Mouse (Mus musculus) layer of hippocampus, adult 8-10 months (tissue): Measurements from ENCODE around the gene Anks3. TPM values are rescaled to one million over a fixed set of nuclear protein-coding genes. Genes with fewer than 3 reads are reported as not detected.

Source experiments
- DNase-seq, 2 experiments: peaks; one replicate each; pipeline ENCODE4 v3.0.0; 2022; ENCODE audit warnings: low spot score in 2 of 2
- total RNA-seq, 4 experiments: library from RNA; stranded (reverse); gene quantifications; 2 replicates each; pipeline ENCODE4 v1.2.4; 2022

Gene Anks3
- total RNA-seq, 4 experiments from 2014 or later: 67.3 to 90.8 (median 81.5) TPM

DNA sequence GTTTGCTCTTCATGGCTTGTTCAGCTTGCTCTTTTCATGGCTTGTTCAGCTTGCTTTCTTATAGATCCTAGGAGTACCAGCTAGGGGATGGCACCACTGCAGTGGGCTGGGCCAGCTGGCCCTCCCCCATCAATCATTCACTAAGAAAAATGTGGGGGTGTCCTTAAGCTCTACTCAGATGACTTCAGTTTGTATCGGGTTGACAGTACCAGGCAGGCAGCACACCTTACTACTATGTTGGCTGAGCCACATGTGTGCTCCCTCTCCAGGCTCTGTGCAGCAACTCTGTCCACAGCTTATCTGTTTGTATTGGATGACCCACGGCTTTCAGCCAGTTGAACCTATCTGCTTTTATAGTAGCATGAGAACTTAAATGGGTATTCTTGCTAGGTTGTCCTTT lies 35.5 kb downstream of the Anks3 start:
- no peak for DNase-seq

DNA sequence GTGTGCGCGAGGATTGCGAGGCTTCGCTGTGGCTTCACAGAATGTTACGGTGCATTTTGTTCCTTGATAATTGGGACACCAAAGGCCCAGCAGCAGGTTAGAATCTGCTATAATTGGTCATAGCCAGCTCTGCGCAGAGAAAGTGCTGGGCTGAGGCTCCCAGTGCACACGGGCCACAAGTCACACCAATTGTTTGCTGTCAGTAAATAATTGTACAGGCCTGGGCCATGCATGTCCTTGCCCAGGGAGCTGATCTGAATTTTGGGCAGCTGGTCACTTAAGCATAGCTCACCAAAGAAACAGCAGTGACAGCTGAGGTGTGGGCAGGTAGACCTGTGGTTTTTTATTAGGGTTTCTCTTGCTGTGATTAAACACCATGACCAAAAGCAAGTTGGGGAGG lies 36.0 kb downstream of the Anks3 start:
- no peak for DNase-seq

DNA sequence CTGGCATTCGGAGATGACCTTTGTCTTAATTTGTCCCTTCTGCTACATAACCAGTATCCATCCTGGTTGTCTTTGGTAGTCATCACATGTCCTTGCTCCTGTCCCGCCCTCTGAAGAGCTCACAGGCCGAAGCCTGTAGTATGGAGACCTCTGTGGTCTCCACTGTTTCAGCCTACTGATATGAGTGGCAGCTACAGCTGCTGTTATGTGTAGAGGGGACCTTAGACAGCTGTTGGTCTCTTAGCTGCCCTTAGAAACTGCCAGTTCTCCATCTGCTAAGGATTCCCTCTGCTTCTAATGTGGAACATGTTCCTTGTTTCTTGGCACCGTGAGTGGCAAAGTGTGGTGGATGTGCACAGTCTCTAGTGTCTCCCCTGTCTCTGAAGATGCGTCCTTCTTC lies 40.0 kb downstream of the Anks3 start:
- no peak for DNase-seq

DNA sequence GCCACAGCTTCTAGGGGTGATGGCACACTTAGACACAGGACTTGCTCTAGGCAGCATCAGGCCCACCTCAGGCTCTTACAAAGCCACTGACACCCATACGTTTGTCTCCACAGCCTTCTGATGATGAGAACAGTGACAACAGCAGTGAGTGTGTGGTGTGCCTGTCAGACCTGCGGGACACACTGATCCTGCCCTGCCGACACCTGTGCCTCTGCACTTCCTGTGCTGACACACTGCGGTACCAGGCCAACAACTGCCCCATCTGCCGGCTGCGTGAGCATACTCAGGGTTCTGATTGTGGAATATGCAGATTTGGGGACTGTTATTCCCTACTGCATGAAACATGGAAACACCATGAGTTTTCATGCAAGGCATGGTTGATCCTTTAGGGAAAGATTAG lies 41.5 kb downstream of the Anks3 start:
- DNase-seq: no peak

DNA sequence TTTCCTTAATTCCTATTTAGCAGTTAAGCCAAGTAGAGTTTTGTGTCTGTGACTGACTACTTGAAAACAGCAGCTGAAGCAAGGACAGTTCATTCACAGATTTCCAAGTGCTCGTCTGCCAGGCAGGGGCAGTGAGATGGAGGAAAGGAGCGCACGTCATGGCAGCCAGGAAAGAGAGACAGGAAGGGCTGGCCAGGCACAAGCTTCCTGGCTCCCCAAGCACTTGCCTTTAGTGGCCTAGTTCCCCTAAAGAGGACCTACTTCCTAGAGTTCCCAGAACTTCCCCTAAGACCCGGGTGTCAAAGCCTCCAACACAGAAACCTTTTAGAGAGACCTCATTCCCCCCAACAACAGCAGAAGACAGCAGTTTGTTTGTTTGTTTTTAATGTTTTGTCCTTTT lies 43.4 kb downstream of the Anks3 start:
- DNase-seq: no peak

DNA sequence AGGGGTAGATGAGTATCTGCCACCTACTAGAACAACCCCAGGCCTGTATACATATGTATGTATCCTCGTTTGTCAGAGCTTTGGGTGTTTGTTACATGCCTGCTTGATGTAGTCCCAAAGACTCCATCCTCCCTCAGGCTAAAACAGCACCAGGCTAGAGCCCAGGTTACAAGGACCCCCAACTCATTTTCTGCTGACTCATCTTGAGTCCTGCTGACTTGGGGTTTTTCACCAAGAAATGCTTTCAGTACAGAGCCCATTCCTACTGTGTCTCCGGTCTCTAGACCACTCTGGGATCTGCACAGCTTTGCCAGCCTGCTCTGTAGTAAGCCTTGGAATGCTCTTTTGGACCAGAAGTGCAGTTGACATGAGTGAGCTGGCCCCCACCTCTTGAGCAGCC lies 47.4 kb downstream of the Anks3 start:
- DNase-seq: no peak

DNA sequence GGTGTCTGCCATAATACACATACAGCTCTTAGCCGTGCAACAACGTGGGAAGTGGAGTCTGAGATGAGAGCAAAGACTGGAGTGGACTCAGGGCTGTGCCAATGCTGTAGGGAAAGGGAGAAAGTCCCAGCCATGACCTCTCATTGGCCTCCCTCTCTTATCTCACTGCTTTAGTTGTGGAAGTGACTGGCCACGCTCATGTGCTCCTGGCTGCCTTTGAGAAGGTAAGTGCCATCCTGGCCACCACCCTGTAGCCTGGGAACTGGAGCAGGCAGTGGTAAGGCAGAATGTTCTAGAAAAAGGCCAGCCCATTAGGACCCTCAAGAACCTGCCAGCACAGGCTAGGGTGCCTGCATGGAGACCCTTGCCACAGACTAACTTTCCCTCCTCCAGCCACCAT lies 48.1 kb downstream of the Anks3 start:
- DNase-seq: no peak

DNA sequence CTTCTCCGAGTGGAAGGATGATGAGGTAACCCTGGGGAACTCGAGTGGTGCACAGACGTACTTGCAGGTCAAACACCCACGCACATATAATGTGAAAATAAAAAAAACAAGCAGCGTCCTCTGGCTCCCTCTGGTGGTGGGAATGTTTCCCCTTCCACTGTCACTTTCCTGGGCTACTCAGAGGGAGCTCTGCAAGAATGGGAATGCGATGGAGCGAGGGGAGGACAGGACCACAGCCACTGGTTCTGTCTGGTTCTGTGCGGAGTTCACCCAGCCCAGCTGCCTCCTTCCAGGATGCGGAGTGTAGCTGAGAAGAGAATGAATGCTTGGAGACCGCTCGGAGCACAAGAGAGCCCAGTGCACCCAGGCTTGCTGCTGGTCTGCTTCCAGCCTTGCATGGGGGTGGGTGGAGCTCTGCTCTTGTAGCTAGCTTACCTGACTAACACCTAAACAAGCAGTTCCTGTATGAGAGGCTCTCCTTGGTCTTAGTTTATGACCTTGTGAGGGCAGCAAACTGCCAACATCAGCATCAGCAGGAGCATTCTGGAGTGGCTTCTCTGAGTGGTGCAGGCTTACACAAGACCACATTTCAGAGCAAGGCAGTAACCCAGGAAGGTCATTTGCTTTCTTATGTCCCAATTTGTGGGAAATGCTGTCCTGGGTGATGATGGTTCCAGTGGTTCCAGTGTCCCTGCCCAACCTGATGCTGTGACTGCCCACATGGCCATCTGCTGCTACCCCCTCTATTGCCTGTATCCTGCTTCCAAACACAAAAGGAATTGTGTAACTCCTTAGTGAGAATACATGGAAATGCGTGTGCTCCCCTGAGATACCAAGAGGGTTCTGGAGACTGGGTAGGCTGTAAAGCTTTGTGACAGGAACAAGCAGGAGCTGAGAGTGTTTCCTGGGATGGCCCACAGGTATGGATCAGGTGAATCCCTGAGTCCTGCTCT lies 49.9 kb downstream of the Anks3 start:
- peak; percentile 82 to 90 for DNase-seq

DNA sequence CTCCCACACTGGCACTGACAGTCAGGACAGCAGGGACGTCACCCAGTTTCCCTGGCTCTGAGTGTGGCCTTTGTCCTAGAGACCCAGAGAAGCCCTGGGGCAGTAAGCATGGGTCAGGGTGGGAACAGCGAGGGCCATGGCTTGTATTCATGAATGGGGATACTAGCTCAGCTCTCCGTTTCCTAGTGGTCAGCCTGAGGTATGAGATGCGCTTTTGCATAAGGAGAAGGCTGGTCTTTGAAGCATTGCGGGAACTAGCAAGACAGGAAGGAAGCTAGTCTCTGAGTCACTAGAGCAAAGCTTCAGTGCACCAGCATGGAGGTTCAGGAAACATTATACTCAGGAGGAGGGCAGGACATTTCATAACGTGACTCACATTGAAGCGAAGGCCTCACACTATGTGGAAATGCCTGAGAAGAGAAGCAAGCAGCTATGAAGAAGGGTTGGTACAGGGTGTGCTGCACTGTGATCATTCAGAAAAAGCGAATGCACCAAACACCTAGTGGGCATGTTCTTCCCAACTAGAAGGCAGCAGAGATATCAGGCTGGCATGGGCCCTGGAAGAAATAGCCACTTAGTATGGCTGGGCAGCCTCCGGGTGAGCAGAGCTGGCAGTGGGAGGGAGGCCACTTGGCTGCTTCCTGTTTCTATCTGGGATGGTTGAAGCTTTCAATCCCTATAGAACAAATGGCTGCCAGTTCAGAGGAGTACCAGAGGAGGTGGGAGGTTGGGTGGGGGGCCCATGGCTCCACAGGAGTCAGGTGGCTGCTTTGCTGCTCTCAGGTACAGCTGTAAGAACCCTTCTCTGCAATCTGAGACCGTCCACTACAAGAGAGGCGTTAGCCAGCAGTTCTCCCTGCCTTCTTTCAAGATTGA lies 50.9 kb downstream of the Anks3 start:
- DNase-seq: no peak

DNA sequence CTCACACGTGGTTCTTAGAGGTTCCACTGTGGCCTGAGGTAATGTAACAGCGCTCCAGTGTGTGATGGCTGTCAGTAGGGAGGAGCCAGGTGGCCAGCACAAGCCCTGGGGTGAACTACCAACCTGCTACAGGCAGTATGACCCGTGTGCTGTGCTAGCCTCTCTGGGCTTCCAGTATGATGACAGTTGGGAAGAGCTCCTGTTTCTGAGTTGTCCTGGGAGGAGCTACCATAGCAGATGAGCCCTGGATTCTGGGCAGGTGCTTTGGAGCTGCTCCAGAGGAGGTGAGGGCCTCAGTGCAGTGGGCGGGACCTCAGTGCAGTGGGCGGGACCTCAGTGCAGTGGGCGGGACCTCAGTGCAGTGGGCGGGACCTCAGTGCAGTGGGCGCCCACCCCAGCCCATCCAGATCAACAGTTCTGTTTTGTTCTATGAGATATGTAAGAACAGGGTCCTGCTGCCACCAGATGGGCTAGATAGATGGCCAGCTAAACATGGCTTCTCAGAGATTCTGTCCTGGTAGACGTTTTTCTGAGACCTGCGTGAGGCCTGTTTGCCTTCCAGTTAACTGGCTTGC lies 51.8 kb downstream of the Anks3 start:
- no peak for DNase-seq

DNA sequence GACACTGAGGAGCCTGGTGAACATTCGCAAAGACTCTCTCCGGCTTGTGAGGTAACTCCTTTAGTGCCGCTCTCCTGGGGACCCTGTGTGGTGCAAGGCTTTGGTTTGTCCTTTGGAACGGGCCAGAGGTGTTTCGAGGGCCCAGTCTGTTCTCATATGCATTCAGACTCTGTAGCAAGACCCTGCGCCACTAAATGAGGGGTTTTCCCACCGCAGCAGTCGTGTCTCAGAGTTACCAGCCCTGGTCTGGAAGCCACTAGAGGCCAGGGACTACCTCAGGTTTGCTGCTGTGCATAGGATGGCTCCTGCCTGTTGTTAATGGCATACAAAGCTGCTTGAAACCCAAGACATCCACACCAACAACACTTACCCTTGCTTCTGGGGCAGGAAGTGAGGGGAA lies 53.2 kb downstream of the Anks3 start:
- DNase-seq: no peak

DNA sequence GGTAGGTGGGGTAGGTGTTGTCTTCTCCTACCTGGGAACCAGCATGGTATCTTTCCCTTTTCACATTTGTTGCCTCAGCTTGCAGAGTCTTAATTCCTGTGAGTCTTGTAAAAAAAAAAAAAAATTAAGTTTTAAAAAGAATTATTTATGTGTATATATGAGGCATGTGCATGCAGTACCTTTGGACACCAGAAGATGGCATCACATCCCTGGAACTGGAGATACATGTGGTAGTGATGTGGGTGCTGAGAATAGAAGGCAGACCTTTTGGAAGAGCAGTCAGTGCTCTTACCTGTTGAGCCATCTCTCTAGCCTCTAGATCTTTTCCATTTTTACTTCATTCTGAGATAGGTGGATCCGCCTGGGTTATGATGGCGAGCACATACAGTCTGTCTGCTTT lies 54.3 kb downstream of the Anks3 start:
- DNase-seq: no peak

DNA sequence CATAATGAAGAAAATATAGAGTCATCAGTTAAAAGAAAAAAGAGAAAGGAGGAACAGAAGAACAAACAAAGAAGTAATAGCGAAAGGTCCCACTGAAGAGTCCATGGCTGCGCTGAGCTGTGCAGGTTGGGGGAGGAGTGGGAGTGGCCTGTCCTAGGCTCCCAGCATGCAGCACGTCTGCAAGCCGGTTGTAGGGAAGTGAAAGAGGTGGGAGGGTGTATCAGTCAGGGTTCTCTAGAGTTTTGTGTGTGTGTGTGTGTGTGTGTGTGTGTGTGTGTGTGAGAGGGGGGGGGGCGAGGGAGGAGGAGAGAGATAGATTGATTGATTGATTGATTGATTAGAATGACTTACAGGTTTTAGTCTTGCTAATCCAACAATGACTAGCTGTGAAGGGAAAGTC lies 56.0 kb downstream of the Anks3 start:
- no peak for DNase-seq

DNA sequence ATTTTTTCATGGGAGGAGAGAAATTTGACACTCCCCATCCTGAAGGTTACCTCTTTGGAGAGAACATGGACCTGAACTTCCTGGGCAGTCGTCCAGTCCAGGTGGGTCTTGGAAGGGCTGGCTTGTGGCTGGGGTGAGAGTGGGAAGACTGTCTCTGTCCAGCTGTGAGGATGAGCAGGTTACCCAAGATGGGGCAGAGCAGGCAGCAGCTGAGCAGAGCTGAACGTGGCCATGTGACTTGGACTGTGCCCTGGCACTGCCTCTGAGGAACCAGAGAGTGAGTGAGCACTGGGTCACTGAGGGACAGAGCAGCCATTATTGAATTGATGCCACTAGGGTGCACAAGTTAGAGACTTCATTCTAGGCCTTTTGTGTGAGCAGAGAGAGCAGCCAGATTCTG lies 56.6 kb downstream of the Anks3 start:
- DNase-seq: no peak

DNA sequence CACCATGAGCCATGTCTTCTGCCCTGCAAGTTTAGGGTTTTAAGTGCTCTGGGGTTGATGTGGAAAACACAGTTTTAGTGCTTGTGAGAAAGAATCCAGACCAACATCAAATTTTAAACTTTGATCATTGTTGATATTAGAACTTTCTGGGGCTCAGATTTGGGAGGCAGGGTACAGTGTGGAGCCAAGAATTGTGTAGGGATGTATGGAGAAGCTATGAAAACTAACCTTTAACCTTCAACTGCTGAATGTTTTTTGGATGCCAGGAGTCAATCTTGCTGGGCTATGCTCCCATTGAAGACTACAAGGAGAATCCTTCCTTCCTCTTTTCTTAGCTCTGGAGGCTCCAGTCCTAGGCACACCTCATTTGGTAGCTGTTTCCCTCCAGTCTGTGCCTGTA lies 57.4 kb downstream of the Anks3 start:
- DNase-seq: no peak

DNA sequence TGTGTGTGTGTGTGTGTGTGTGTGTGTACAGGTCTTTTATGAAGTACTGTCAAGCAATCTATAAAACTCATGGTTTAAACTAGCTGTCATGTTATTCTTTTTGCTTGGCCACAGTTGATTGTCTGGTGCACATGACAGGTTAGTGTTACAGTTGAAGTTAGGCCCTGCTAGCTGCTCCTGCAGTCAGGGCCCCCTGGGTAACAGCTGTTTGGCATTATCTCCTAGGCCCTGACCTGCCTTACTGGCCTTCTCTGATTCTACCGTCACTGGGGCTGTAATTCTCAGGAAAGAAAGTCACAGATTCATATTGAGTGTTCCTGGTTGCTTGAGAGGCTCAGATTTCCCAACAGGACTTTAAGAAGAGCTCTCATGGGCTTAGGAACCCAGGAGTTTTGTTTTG lies 58.4 kb downstream of the Anks3 start:
- DNase-seq: no peak

DNA sequence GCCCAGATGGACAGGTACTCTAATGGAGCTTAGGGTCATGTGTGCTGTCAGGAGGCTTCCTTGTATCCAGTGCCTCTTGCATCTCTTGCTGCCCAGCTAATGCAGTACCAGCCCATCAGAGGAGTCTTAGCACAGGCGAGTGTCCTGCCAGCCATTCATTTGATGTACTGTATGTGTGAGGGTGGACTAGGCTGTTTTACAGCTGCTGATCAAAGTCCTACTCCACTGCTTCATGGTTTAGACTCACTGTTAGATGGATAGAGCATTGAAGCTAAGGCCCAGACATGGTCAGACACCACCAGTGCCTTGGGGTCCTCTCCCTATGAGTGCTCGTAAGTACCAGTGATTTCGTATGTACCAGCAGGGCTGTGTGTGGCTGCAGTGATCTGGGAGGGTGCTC lies 59.1 kb downstream of the Anks3 start:
- DNase-seq: no peak

DNA sequence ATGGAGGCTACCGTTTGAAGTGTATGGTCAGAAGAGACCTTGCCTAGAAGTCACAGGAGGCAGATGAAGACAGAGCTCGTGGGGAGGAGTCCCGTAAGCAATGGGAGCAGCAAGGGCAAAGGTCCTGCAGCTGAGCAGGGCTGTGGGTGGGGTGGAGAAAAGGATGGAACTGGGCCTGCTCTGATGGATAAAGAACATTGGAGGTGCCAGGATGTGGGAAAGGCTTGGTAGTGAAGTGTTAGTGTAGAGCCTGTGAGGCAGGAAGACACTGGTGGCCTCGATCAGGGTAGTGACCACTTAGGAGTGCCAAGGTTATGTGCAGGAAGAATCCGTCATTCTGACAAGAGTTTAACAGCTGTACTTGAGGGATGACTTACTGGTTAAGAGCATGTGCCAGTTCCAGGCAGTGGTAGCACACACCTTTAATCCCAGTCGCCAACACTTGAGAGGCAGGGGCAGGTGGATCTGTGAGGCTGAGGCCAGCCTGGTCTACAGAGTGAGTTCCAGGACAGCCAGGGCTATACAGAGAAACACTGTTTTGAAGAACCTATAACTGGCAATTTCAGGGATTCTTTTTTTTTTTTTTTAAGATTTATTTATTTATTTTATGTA lies 60.4 kb downstream of the Anks3 start:
- no peak for DNase-seq

DNA sequence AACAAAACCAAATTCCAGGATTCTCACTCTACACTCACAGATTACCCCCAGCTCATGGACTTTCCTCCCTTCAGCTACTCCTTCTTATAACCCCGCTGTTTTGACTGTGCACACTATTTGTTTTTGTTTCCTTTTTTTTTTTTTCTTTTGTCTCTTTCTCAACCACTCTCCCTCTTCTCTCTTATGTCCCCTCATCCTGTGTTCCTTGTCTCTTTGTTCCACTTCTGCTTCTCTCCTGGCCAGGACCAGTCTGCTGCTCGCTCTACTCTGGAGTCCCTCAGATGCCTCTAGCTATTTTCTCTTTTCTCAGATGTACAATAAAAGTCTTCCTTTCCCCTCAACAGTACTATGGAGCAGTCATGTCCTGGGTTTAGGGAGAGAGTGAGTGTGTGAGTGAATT lies 61.6 kb downstream of the Anks3 start:
- DNase-seq: no peak

DNA sequence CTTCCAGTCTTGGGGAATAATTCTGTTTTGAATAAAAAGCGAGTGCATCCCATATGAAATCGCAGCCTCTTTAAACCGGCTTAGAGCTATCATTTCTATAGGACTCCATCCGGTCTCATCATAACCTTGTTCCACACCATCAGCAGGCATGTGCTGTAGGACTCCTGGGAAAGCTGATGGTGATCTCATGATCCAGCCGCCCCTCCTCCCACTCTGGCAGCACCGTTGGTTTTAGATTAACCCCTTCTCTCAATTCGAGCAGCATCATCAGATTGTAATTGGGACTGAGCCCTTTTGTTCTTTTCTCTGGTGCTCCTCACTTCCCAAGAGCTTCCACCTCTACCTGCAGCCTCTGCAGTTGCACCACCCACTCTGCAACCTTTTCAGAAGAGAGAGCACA lies 62.8 kb downstream of the Anks3 start:
- DNase-seq: no peak

DNA sequence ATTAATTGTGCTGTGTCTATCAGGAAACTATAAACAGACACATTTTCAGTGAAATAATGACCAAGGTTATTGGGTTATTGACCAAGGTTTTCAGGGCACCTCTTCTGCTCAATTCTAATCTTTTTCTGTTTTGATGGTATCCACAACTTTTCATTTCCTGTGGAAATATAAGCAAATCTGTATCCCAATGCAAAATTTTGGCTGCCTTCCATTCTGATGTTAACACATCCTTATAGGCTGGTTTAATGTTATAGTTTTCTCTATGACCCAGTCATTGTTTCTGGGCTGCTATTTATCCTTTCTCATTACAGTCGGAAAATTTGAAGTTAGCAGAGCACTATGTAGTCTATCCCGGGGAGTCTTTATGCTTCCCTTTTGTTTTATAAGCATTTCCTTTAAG lies 64.3 kb downstream of the Anks3 start:
- DNase-seq: no peak

DNA sequence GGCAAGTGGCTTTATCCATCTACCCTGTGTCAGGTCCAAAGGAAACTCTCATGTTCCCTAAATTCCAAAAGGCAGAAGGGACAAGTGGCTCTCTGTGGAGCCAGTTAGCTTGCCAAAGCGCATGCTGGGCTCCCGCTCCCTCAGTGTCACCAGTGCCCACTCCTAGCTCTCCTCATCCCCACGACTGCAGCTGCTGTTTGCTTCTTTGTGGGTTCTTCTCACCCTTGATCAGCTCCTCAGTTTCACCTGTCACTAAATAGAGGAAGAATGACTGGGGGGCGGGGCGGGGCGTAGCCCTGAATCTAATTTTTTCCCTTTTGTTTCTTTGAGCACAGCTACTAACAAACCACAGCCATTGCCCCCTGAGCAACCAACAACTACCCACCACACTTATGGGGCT lies 65.1 kb downstream of the Anks3 start:
- DNase-seq: no peak
